Mouse (Mus musculus) midbrain, embryonic 15.5 days (tissue): Measurements from ENCODE around the gene Retsat. TPM values are rescaled to one million over a fixed set of nuclear protein-coding genes. Genes with fewer than 3 reads are reported as not detected.

ENCODE experiments used
- ATAC-seq: fragments of 200-750 bp; cut with Nextera tagmentation; replicated peaks from 2 replicates; pipeline ENCODE4 v1.8.0; 2017; ENCODE audit warnings: moderate TSS enrichment
- H3K27ac ChIP-seq: fragments of 300-500 bp; sonication (generic); 2 replicates; pipeline ENCODE4 v1.5.1; 2015; ENCODE audit warnings: mild to moderate bottlenecking, inconsistent platforms
- H3K27me3 ChIP-seq: fragments of 300-500 bp; sonication (generic); replicated peaks from 2 replicates; pipeline ENCODE4 v1.6.1; 2015; ENCODE audit warnings: inconsistent platforms
- H3K36me3 ChIP-seq: fragments of 300-500 bp; sonication (generic); replicated peaks from 2 replicates; pipeline ENCODE4 v1.6.1; 2015; ENCODE audit warnings: inconsistent platforms
- H3K4me1 ChIP-seq: fragments of 300-500 bp; sonication (generic); 2 replicates; pipeline ENCODE4 v1.6.1; 2015; ENCODE audit warnings: inconsistent platforms
- H3K4me2 ChIP-seq: fragments of 300-500 bp; sonication (generic); 2 replicates; pipeline ENCODE4 v1.6.1; 2015; ENCODE audit warnings: inconsistent platforms, mild to moderate bottlenecking, moderate library complexity
- H3K4me3 ChIP-seq: fragments of 300-500 bp; sonication (generic); 2 replicates; pipeline ENCODE4 v1.5.1; 2015; ENCODE audit warnings: mild to moderate bottlenecking, inconsistent platforms
- H3K9ac ChIP-seq: fragments of 300-500 bp; sonication (generic); 2 replicates; pipeline ENCODE4 v1.6.1; 2015; ENCODE audit warnings: mild to moderate bottlenecking, inconsistent platforms
- H3K9me3 ChIP-seq: fragments of 300-500 bp; sonication (generic); 2 replicates; pipeline ENCODE4 v1.6.1; 2016; ENCODE audit warnings: inconsistent platforms
- WGBS: fragments of 180-500 bp; shearing (Covaris S2); methylation state at CpG from one replicate; pipeline ENCODE4 v1.1.7; 2015; ENCODE audit warnings: mixed read lengths; 5-methylcytosine and 5-hydroxymethylcytosine counted together
- polyA plus RNA-seq: library from polyadenylated mRNA; unstranded; fragments of >200 nt; fragmentation: Nextera tagmentation; extraction: Ambion mirVana; gene quantifications from 2 replicates; pipeline ENCODE4 v1.2.1, GENCODE M21; 2015

Retsat gene
- polyA plus RNA-seq = 6.1 and 7.2 TPM in 2 replicates

GRCm38 (mm10) chr6:72597956-72598753, at the start of gene Retsat, which contains the start of gene Elmod3:
Retsat (plus strand) TSS chr6:72598475.
Elmod3 (minus strand) TSS chr6:72598413.
- H3K9me3 ChIP-seq = no peaks in the 10 kb centered on the region
- peak within 1 kb of the TSS; percentile 74 for H3K9ac ChIP-seq
- H3K4me2 ChIP-seq = peak within 1 kb of the TSS; percentile 75
- H3K4me3 ChIP-seq = peak within 1 kb of the TSS; percentile 69
- H3K4me1 ChIP-seq = peaks cover 17% of the 10 kb centered on the region
- WGBS = 1% methylated on average over 38 of the region's 38 CpGs
- H3K36me3 ChIP-seq = no peaks in the 10 kb centered on the region
- peak; percentile 94 for ATAC-seq
- peak within 1 kb of the TSS; percentile 58; the same call in 1 of the 2 replicates for H3K27ac ChIP-seq
- H3K27me3 ChIP-seq = no peaks in the 10 kb centered on the region

DNA sequence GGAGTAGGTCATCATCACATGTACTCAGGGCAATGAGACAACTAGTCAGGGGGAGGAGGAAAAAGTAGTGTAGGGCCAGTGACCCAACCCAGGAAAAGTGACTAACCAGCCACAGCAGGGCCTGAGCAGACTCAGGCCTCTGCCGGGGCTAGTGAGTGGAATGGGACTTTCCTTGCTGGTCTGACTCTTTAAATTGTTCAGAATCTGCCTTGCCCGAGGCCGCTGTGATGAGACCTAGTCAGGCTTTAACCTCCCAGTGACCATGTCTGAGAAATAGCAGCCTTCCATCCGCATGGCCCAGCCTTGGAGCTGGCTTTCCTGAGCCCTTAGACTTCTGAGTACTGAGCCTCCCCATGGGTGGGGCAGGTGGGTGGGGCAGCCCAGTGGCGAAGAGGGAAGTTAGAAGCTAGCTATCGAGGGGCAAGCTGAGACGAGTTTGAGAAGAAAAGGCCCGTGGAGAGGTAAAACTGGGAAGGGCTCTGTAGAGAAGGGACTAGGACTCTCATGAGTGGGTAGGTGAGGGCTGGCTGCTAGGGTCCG, 49.2 kb upstream of the Retsat start:
- WGBS = 71% methylated on average over 9 of the region's 9 CpGs
- H3K36me3 ChIP-seq = no peaks in the 10 kb centered on the region
- H3K9me3 ChIP-seq = no peaks in the 10 kb centered on the region

DNA sequence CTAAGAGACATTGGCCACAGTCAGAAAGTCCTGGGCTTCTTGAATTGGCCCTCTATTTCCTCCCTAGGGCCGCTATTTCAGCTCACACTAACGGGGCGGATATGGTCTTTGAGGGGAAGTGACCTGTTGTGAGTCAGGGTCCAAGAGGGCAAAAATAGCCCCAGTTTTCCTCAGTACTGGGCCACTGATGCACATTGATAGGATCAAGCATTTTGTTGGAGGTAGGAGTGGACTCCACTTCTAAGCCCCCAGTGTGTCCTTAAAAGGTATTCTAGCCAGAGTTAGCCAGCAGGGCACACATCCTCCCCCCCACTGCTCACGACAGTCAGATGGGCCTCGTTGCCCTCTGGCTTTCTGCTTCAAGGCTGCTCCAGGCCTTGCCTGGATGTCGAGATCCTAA, 48.2 kb upstream of the Retsat start:
- Histone ChIP-seq H3K4me3 (no peak overlapping the region), H3K27me3 (no peaks in the 10 kb centered on the region), H3K27ac (no peak overlapping the region), H3K36me3 (no peaks in the 10 kb centered on the region), H3K4me2 (no peak overlapping the region), H3K4me1 (peaks cover 17% of the 10 kb centered on the region), H3K9me3 (no peaks in the 10 kb centered on the region), H3K9ac (no peak overlapping the region)
- WGBS = 62% methylated on average over 6 of the region's 6 CpGs
- no peak for ATAC-seq

More for the DNA sequence above, 49.2 kb upstream of the Retsat start:
- no peaks in the 10 kb centered on the region for H3K27me3 ChIP-seq
- peaks cover 17% of the 10 kb centered on the region for H3K4me1 ChIP-seq
- no peak overlapping the region for H3K4me2 ChIP-seq
- H3K9ac ChIP-seq = no peak overlapping the region
- no peak overlapping the region for H3K4me3 ChIP-seq
- H3K27ac ChIP-seq = no peak overlapping the region
- no peak for ATAC-seq

DNA sequence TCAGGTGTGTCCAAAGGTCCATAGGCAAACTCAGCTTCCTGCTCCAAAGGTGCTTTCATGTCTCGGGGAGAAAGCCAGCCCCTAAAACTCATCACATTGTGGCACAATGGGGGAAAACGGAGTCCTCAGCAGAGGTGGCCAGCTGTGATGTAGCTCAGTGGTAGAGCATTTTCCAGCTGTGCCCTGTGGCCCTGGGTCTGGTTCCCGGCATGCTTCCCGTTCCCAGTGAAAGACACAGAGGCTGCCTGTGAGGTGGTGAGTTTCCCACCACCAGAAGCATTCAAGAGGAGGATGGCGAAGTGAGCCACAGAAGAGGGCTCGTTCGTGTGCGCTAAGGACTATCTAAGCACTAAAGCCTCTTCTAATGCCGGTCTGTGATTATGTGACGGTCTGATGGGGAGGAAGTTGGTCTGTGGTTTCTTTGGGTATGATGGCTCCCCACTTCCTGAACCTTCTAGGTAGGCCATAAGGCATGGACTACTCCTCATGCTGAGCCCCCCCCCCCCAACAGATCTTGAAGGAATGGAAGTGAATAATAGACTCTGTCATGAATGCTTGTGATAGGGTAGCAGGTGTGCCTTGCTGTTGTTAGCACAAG, 47.7 kb upstream of the Retsat start:
- Histone ChIP-seq H3K27ac (no peak overlapping the region), H3K4me3 (no peak overlapping the region), H3K4me2 (no peak overlapping the region), H3K27me3 (no peaks in the 10 kb centered on the region), H3K4me1 (peaks cover 17% of the 10 kb centered on the region), H3K9ac (no peak overlapping the region), H3K9me3 (no peaks in the 10 kb centered on the region), H3K36me3 (no peaks in the 10 kb centered on the region)
- no peak for ATAC-seq
- WGBS = 89% methylated on average over 10 of the region's 10 CpGs

GRCm38 (mm10) chr6:72552171-72553078, 45.9 kb upstream of the Retsat start:
- Histone ChIP-seq H3K4me2 (peak overlapping the region; percentile 70), H3K9ac (peak overlapping the region; percentile 16), H3K27ac (peak overlapping the region; percentile 29), H3K4me1 (peaks cover 17% of the 10 kb centered on the region), H3K36me3 (no peaks in the 10 kb centered on the region), H3K4me3 (peak overlapping the region; percentile 37), H3K27me3 (no peaks in the 10 kb centered on the region), H3K9me3 (no peaks in the 10 kb centered on the region)
- ATAC-seq = peak; percentile 83
- WGBS = 13% methylated on average over 27 of the region's 27 CpGs

DNA sequence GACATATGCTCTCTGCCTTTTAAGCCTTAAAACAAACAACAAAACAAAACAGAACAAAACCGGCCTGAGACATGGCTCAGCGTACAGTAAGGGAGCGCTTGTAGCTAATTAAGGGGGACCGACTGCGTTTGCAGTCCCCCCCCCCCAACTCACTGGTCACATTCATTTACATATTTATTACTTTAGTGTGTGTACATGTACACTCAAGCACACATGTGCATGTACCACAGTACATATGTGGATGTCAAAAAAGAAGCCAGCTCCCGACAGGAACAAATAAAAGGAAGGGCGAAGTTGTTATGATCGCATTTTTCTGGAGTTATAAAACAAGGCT, 45.2 kb upstream of the Retsat start:
- ATAC-seq = no peak; the same call in 1 of the 2 replicates
- Histone ChIP-seq H3K9ac (peak overlapping the region; percentile 16), H3K36me3 (no peaks in the 10 kb centered on the region), H3K27ac (peak overlapping the region; percentile 29), H3K4me2 (peak overlapping the region; percentile 70), H3K9me3 (no peaks in the 10 kb centered on the region), H3K27me3 (no peaks in the 10 kb centered on the region), H3K4me3 (peak overlapping the region; percentile 37), H3K4me1 (peaks cover 17% of the 10 kb centered on the region)
- WGBS = 18% methylated on average over 8 of the region's 8 CpGs

- 74% methylated on average over 8 of the region's 8 CpGs for WGBS
- H3K9ac ChIP-seq = no peak overlapping the region
- no peak overlapping the region for H3K4me3 ChIP-seq
- peaks cover 3% of the 10 kb centered on the region; the same call in 1 of the 2 replicates for H3K4me1 ChIP-seq
- H3K36me3 ChIP-seq = no peaks in the 10 kb centered on the region
- H3K27me3 ChIP-seq = no peaks in the 10 kb centered on the region
- no peaks in the 10 kb centered on the region for H3K9me3 ChIP-seq
- ATAC-seq = no peak
- no peak overlapping the region for H3K4me2 ChIP-seq
- H3K27ac ChIP-seq = no peak overlapping the region
Measured at GRCm38 (mm10) chr6:72560801-72561200, 37.5 kb upstream of the Retsat start.

GRCm38 (mm10) chr6:72562486-72562885, 35.8 kb upstream of the Retsat start:
- H3K36me3 ChIP-seq = no peaks in the 10 kb centered on the region
- H3K27ac ChIP-seq = no peak overlapping the region
- H3K4me3 ChIP-seq = no peak overlapping the region
- H3K4me2 ChIP-seq = no peak overlapping the region
- peaks cover 5% of the 10 kb centered on the region; the same call in 1 of the 2 replicates for H3K4me1 ChIP-seq
- no peak overlapping the region for H3K9ac ChIP-seq
- H3K9me3 ChIP-seq = no peaks in the 10 kb centered on the region
- no peak for ATAC-seq
- WGBS = 35% methylated on average over 6 of the region's 6 CpGs
- no peaks in the 10 kb centered on the region for H3K27me3 ChIP-seq

DNA sequence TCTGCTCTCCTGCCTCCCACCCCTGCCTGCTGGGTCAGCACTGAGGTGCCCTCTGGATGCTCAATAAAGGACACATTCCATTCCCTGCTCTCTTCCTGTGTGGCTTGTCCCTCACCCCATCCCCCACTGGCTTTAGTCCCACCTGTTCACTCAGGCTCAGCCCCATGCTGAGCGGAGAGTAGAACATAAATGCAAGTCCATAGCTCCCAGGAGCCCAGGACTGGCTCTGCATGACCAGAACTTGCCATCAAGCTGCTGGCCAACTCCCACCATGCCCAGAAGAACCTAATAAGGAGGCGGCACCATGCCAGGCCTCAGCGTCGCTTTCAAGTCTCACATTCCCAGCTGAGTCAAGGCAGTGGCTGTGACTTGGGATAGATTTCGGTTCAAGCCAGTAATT, 35.4 kb upstream of the Retsat start:
- no peak for ATAC-seq
- no peak overlapping the region for H3K9ac ChIP-seq
- H3K27ac ChIP-seq = no peak overlapping the region
- H3K36me3 ChIP-seq = no peaks in the 10 kb centered on the region
- no peaks in the 10 kb centered on the region for H3K9me3 ChIP-seq
- no peak overlapping the region for H3K4me2 ChIP-seq
- no peaks in the 10 kb centered on the region for H3K27me3 ChIP-seq
- no peak overlapping the region for H3K4me3 ChIP-seq
- 82% methylated on average over 5 of the region's 5 CpGs for WGBS
- H3K4me1 ChIP-seq = peaks cover 5% of the 10 kb centered on the region; the same call in 1 of the 2 replicates

GRCm38 (mm10) chr6:72565506-72565905, 32.8 kb upstream of the Retsat start:
- Histone ChIP-seq H3K36me3 (no peaks in the 10 kb centered on the region), H3K4me1 (peaks cover 5% of the 10 kb centered on the region; the same call in 1 of the 2 replicates), H3K4me2 (peak overlapping the region; percentile 28; the same call in 1 of the 2 replicates), H3K4me3 (no peak overlapping the region), H3K9ac (0 out of 2 replicates have a peak overlapping the region, but pooled peaks have one; percentile 12), H3K27ac (peak overlapping the region; percentile 38; the same call in 1 of the 2 replicates), H3K9me3 (no peaks in the 10 kb centered on the region), H3K27me3 (no peaks in the 10 kb centered on the region)
- WGBS = 73% methylated on average over 7 of the region's 7 CpGs
- peak; percentile 43 for ATAC-seq

DNA sequence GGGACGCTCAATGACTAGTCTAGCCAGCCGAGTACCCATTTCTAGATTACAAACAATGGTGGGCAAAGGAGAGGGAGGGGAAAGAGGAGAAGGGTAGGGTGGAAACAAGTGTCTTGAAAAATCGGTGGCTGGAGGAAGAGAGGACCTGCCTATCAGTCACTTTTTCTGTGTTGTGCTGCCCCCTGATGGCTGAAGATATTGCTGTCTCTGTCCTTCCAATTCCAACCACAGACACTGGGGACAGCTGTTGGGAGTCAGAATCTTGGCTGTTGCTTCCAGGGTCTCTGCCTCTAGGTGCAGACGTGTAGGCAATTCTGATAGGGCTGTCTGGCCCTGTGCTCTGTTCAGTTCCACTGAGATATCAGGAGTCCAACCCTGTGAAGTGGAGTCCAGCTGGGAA, 32.2 kb upstream of the Retsat start:
- Histone ChIP-seq H3K4me1 (peaks cover 5% of the 10 kb centered on the region; the same call in 1 of the 2 replicates), H3K4me3 (no peak overlapping the region), H3K9me3 (no peaks in the 10 kb centered on the region), H3K4me2 (peak overlapping the region; percentile 28; the same call in 1 of the 2 replicates), H3K27ac (peak overlapping the region; percentile 38; the same call in 1 of the 2 replicates), H3K9ac (0 out of 2 replicates have a peak overlapping the region, but pooled peaks have one; percentile 12), H3K27me3 (no peaks in the 10 kb centered on the region), H3K36me3 (no peaks in the 10 kb centered on the region)
- ATAC-seq = peak; percentile 87
- 3% methylated on average over 4 of the region's 4 CpGs for WGBS
